Mouse (Mus musculus): ENCODE results near the gene Ehd1. TPM values are rescaled to one million over a fixed set of nuclear protein-coding genes. Genes with fewer than 3 reads are reported as not detected.

Ehd1 gene
- polyA plus RNA-seq (2014; fragmentation: Nextera tagmentation; extraction: Ambion mirVana) = 80.0 and 84.9 TPM in 2 replicates

- DNase-seq (ENCODE audit: low spot score) = peak; percentile 99
Measured at GRCm38 (mm10) chr19:6276426-6277421, at the start of gene Ehd1. Gene Ehd1, plus strand, starts transcription at chr19:6276725.

GRCm38 (mm10) chr19:6226763-6227162 lies 49.8 kb upstream of the Ehd1 start:
- Histone ChIP-seq H3K4me1 (replicated peaks; ENCODE audit: control insufficient read depth, insufficient read depth, low read length) (no peaks in the 10 kb centered on the region), H3K9ac (no peak overlapping the region), H3K27ac (no peak overlapping the region), H3K9me3 (ENCODE audit: control insufficient read depth, low read length) (no peaks in the 10 kb centered on the region), H3K4me2 (replicated peaks) (no peak overlapping the region), H3K27me3 (ENCODE audit: control insufficient read depth, insufficient read depth, low read length) (no peaks in the 10 kb centered on the region), H3K4me3 (replicated peaks; ENCODE audit: low read length) (no peak overlapping the region), H3K36me3 (replicated peaks; ENCODE audit: control insufficient read depth, insufficient read depth) (peaks cover 60% of the 10 kb centered on the region)
- 92% methylated on average over 14 of the region's 14 CpGs for WGBS
- DNase-seq (ENCODE audit: low spot score) (no peak), ATAC-seq (ENCODE audit: low FRiP score) (no peak)

More at GRCm38 (mm10) chr19:6276426-6277421, at the start of gene Ehd1:
- ATAC-seq (ENCODE audit: low FRiP score) = peak; percentile 95
- H3K4me1 ChIP-seq (replicated peaks; ENCODE audit: control insufficient read depth, insufficient read depth, low read length) = peaks cover 35% of the 10 kb centered on the region
- H3K9me3 ChIP-seq (ENCODE audit: control insufficient read depth, low read length) = no peaks in the 10 kb centered on the region
- peak within 1 kb of the TSS; percentile 71 for H3K27ac ChIP-seq
- peak within 1 kb of the TSS; percentile 84 for H3K9ac ChIP-seq
- H3K27me3 ChIP-seq (ENCODE audit: control insufficient read depth, insufficient read depth, low read length) = no peaks in the 10 kb centered on the region
- H3K4me3 ChIP-seq (replicated peaks; ENCODE audit: low read length) = peak within 1 kb of the TSS; percentile 85
- WGBS = under 1% methylated on average over 100 of the region's 106 CpGs
- H3K36me3 ChIP-seq (replicated peaks; ENCODE audit: control insufficient read depth, insufficient read depth) = peaks cover 13% of the 10 kb centered on the region
- peak within 1 kb of the TSS; percentile 97 for H3K4me2 ChIP-seq (replicated peaks)

- DNase-seq (ENCODE audit: low spot score) = no peak
- 78% methylated on average over 4 of the region's 4 CpGs for WGBS
- H3K4me3 ChIP-seq (replicated peaks; ENCODE audit: low read length) = no peak overlapping the region
- H3K36me3 ChIP-seq (replicated peaks; ENCODE audit: control insufficient read depth, insufficient read depth) = peaks cover 69% of the 10 kb centered on the region
- no peak for ATAC-seq (ENCODE audit: low FRiP score)
- H3K9me3 ChIP-seq (ENCODE audit: control insufficient read depth, low read length) = no peaks in the 10 kb centered on the region
- no peaks in the 10 kb centered on the region for H3K27me3 ChIP-seq (ENCODE audit: control insufficient read depth, insufficient read depth, low read length)
- H3K4me1 ChIP-seq (replicated peaks; ENCODE audit: control insufficient read depth, insufficient read depth, low read length) = no peaks in the 10 kb centered on the region
- H3K4me2 ChIP-seq (replicated peaks) = no peak overlapping the region
- H3K9ac ChIP-seq = no peak overlapping the region
- H3K27ac ChIP-seq = no peak overlapping the region
Measured at GRCm38 (mm10) chr19:6227864-6228263, 48.7 kb upstream of the Ehd1 start.

GRCm38 (mm10) chr19:6230411-6230810 lies 46.1 kb upstream of the Ehd1 start:
- no peaks in the 10 kb centered on the region for H3K9me3 ChIP-seq (ENCODE audit: control insufficient read depth, low read length)
- 89% methylated on average over 4 of the region's 4 CpGs for WGBS
- DNase-seq (ENCODE audit: low spot score) (no peak), ATAC-seq (ENCODE audit: low FRiP score) (no peak)
- H3K4me2 ChIP-seq (replicated peaks) = no peak overlapping the region
- peaks cover 81% of the 10 kb centered on the region for H3K36me3 ChIP-seq (replicated peaks; ENCODE audit: control insufficient read depth, insufficient read depth)
- H3K27ac ChIP-seq = no peak overlapping the region
- H3K4me1 ChIP-seq (replicated peaks; ENCODE audit: control insufficient read depth, insufficient read depth, low read length) = peaks cover 12% of the 10 kb centered on the region
- H3K4me3 ChIP-seq (replicated peaks; ENCODE audit: low read length) = no peak overlapping the region
- H3K9ac ChIP-seq = no peak overlapping the region
- H3K27me3 ChIP-seq (ENCODE audit: control insufficient read depth, insufficient read depth, low read length) = no peaks in the 10 kb centered on the region

GRCm38 (mm10) chr19:6231036-6231435 lies 45.5 kb upstream of the Ehd1 start:
- Histone ChIP-seq H3K4me3 (replicated peaks; ENCODE audit: low read length) (no peak overlapping the region), H3K9me3 (ENCODE audit: control insufficient read depth, low read length) (no peaks in the 10 kb centered on the region), H3K4me2 (replicated peaks) (no peak overlapping the region), H3K9ac (no peak overlapping the region), H3K27ac (no peak overlapping the region), H3K27me3 (ENCODE audit: control insufficient read depth, insufficient read depth, low read length) (no peaks in the 10 kb centered on the region), H3K36me3 (replicated peaks; ENCODE audit: control insufficient read depth, insufficient read depth) (peaks cover 78% of the 10 kb centered on the region), H3K4me1 (replicated peaks; ENCODE audit: control insufficient read depth, insufficient read depth, low read length) (peaks cover 12% of the 10 kb centered on the region)
- ATAC-seq (ENCODE audit: low FRiP score) (no peak), DNase-seq (ENCODE audit: low spot score) (no peak)
- WGBS = 89% methylated on average over 2 of the region's 2 CpGs

GRCm38 (mm10) chr19:6233647-6234046 lies 42.9 kb upstream of the Ehd1 start:
- H3K27ac ChIP-seq = no peak overlapping the region
- WGBS = 87% methylated on average over 16 of the region's 16 CpGs
- DNase-seq (ENCODE audit: low spot score) = no peak
- no peaks in the 10 kb centered on the region for H3K9me3 ChIP-seq (ENCODE audit: control insufficient read depth, low read length)
- peaks cover 52% of the 10 kb centered on the region for H3K36me3 ChIP-seq (replicated peaks; ENCODE audit: control insufficient read depth, insufficient read depth)
- peaks cover 15% of the 10 kb centered on the region for H3K4me1 ChIP-seq (replicated peaks; ENCODE audit: control insufficient read depth, insufficient read depth, low read length)
- no peak overlapping the region for H3K9ac ChIP-seq
- no peak for ATAC-seq (ENCODE audit: low FRiP score)
- peak overlapping the region; percentile 93; the same call in 1 of the 2 replicates for H3K4me2 ChIP-seq (replicated peaks)
- H3K4me3 ChIP-seq (replicated peaks; ENCODE audit: low read length) = no peak overlapping the region
- H3K27me3 ChIP-seq (ENCODE audit: control insufficient read depth, insufficient read depth, low read length) = no peaks in the 10 kb centered on the region

- H3K4me3 ChIP-seq (replicated peaks; ENCODE audit: low read length) = peak overlapping the region; percentile 79
- peaks cover 15% of the 10 kb centered on the region for H3K4me1 ChIP-seq (replicated peaks; ENCODE audit: control insufficient read depth, insufficient read depth, low read length)
- H3K9ac ChIP-seq = peak overlapping the region; percentile 91
- peak overlapping the region; percentile 93 for H3K4me2 ChIP-seq (replicated peaks)
- no peaks in the 10 kb centered on the region for H3K27me3 ChIP-seq (ENCODE audit: control insufficient read depth, insufficient read depth, low read length)
- H3K9me3 ChIP-seq (ENCODE audit: control insufficient read depth, low read length) = no peaks in the 10 kb centered on the region
- H3K27ac ChIP-seq = no peak overlapping the region
- H3K36me3 ChIP-seq (replicated peaks; ENCODE audit: control insufficient read depth, insufficient read depth) = peaks cover 44% of the 10 kb centered on the region
- WGBS = 77% methylated on average over 11 of the region's 11 CpGs
- DNase-seq (ENCODE audit: low spot score) (no peak), ATAC-seq (ENCODE audit: low FRiP score) (no peak)
Measured at GRCm38 (mm10) chr19:6234337-6235083, 42.0 kb upstream of the Ehd1 start.

- H3K9ac ChIP-seq = peak within 1 kb of the TSS; percentile 91
- peak within 1 kb of the TSS; percentile 93 for H3K4me2 ChIP-seq (replicated peaks)
- peak within 1 kb of the TSS; percentile 85 for H3K27ac ChIP-seq
- peak; percentile 91 for DNase-seq (ENCODE audit: low spot score)
- H3K9me3 ChIP-seq (ENCODE audit: control insufficient read depth, low read length) = no peaks in the 10 kb centered on the region
- 2% methylated on average over 48 of the region's 48 CpGs for WGBS
- peak; percentile 91 for ATAC-seq (ENCODE audit: low FRiP score)
- H3K36me3 ChIP-seq (replicated peaks; ENCODE audit: control insufficient read depth, insufficient read depth) = peaks cover 35% of the 10 kb centered on the region
- peaks cover 15% of the 10 kb centered on the region for H3K4me1 ChIP-seq (replicated peaks; ENCODE audit: control insufficient read depth, insufficient read depth, low read length)
- H3K27me3 ChIP-seq (ENCODE audit: control insufficient read depth, insufficient read depth, low read length) = no peaks in the 10 kb centered on the region
- H3K4me3 ChIP-seq (replicated peaks; ENCODE audit: low read length) = peak within 1 kb of the TSS; percentile 79
Measured at GRCm38 (mm10) chr19:6235084-6236052, 41.2 kb upstream of the Ehd1 start, which contains the start of gene Ppp2r5b. Gene Ppp2r5b, minus strand, starts transcription at chr19:6235872.
